Mouse (Mus musculus): ENCODE measurements around the gene Sorcs2.
"Not testable (repeated sequence)": the region's sequence is repeated elsewhere in the genome, so short reads cannot be mapped to it uniquely, and the experiment has no call there.

Sorcs2 gene

DNA sequence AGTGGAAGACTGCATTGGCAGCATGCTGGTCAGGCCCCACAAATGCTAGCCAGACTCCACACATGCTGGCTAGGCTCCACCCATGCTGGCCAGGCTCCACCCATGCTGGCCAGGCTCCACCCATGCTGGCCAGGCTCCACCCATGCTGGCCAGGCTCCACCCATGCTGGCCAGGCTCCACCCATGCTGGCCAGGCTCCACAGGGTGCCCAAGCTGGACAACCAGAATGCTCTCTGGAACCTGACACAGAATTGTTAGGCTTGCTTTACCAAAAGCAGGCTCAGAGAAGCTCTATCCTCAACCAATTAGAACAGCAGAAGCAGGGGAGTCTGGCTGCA lies 7.4 kb downstream of the Sorcs2 start:
- not testable (repeated sequence) for DNase-seq (ENCODE audit: low read depth)

DNA sequence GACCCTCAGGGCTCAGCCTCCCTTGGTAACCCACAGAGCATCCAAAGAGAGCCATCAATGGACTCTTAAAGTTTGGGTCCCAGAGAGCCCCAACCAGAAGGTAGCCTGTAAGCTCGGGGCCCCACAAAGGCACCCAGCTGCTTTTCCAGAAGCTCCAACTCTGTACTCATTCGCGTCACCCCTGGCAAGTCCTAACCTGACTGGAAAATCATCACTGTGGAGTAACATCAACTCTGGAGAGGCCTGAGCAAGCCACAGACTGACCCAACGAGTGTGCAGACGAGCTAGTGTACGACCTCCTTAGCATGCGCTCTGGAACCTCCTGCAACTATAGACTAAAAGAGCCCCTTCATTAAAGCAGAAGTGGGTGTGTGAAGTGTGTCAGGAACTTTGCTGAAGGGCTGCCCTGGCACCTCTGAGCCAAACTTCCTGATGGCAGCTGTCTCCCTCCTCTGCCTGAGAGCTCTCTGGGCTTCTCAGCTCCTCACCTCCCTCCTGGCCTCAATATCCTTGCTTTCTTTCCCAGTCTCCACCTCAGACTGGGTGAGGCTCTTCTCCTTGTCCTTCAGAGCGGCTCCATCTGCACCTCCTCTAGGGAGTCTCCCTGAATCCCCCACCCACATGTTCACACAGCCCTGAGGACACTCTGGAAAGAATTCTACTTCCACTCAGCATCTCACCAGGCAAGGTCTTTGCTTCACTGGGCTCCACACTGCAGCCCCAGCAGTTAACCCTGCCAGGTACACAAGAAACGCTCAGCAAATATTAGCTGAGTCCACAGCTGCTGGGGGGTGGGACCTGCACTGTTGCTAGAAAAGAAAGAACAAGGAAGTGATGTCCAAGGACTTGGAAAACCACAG lies 8.0 kb downstream of the Sorcs2 start:
- DNase-seq (ENCODE audit: low read depth), result no peak

GRCm38 (mm10) chr5:36385062-36385461 lies 12.9 kb downstream of the Sorcs2 start:
- no peak for DNase-seq (ENCODE audit: low read depth)

DNA sequence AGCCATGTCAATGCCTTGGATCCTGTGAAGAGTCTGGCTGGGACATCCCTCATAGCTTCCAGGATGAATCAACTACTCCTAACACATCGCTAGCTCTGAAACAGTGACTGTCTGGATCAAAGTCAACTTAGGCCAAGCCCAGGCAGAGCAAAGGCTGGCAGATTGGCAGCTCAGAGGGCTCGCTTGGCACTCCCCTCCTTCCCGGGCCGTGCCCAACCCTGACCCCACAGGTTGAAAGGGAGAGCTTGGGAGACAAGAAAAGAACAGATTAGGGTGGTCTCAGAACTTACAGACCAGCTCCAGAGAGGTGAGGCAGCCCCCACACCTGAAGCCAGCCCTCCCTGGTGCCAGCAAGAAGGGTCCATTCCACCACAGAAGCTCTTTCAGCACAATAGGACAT lies 14.5 kb downstream of the Sorcs2 start:
- DNase-seq (ENCODE audit: low read depth), result no peak

GRCm38 (mm10) chr5:36382721-36383120 lies 15.2 kb downstream of the Sorcs2 start:
- DNase-seq (ENCODE audit: low read depth), result no peak

GRCm38 (mm10) chr5:36382134-36382693 lies 15.7 kb downstream of the Sorcs2 start:
- DNase-seq (ENCODE audit: low read depth), result no peak

DNA sequence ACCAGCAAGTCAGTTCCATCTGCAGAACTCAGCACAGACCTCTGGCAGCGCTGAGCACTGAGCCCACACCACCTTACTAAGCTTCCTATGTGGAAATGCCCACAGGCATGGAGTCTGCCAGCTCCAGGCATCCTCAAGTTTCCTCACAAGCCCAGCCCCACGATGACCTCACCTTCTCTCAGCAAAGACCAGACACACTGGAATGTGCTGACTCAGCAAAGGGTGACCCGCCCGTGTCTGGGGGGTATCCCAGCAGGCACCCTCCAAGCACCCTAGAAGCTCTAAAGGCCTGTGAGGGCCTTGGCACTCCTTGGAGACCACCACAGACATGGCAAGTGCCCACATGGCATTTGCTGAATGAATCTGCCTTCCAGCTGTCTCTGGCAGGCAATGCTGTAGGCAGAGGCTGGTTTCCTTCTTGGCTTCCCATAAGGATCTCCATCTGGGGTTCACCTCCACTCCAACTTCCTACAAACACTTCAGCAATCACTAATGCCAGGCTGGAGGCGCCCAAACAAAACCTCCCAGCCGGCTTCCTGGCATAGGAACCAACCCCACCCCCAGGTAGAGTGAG lies 17.9 kb downstream of the Sorcs2 start:
- DNase-seq (ENCODE audit: low read depth), result no peak

- DNase-seq (ENCODE audit: low read depth), result no peak
These were observed 19.6 kb downstream of the Sorcs2 start for GRCm38 (mm10) chr5:36378370-36378738.

DNA sequence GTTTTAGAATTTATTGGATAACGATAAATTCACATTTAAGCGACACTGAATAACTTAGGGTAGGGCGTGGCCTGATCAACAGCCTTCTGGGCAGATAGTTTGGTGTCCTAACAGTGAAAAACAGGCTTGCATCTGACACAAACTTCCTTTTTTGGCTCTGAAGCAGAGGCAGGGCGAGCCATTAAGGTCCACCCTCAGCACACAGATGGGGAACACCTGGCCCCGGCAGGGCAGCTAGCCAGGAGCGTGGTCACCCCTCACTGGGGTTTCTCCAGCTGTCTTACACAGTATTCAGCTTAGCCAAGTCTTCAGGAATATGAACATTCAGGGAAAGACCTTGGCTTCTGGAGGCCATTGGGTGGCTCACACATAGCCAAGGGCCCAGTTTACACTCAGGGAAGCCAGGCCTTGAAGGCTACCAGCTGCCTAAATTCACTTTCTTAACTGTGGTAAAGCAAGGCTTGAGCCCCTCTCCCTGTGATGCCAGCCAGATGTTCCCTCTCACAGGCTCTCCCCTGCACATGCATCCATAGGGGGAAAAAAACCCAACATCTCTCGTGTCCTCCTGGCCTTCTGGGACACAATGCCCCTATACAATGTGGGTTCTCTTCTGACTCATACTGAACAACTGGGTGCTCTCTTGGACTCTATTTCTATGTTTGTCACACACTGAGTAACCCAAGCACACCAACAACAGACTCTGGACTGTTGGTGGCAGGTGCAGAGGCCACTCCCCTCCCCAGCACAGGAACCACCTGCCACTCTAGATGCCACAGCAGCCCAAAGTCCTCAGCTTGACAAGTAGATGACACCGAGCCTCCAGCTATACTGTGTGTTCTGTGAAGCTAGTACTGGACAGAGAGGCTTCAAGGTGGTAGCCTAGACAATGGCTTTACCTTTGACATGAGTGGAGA lies 20.2 kb downstream of the Sorcs2 start:
- DNase-seq (ENCODE audit: low read depth), result no peak

- no peak for DNase-seq (ENCODE audit: low read depth)
These were observed 22.1 kb downstream of the Sorcs2 start for GRCm38 (mm10) chr5:36375886-36376285.

DNA sequence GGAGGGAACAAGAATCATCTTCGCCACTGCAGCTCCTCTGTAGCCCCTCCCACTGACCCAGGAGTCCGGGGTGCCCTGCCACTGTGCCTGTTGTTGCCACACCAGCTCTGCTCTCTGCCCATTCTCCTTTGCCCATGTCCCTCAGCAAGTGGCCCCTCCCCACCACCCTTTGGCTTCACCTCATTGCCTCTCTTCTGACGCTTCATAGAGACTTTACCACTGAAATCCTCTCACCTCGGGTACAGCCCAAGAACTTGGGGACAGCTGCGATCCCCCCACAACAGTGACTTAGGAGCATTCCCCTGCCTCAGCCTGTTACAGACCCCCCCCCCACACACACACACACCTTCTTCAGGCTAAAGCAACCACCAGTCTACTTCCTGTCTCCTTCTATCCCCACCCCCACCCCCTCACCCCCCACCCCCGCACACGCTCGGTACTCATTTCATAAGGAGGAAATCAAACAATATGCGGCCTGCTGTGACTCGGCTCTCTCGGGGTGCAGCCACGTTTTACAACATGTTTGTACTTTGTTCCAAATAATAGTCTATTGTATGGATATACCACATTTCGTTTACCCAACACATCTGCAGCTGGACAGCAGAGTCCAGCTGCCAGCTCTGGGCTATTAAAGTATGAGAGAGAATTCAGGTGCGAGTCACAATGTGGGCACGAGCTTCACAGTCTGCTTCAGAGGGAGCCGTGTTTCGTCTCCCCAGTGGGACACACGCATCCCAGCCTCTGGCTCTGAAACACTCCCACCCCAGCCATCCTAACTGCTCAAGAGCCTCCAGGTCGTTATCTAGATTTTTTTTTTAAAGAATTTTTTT lies 23.5 kb downstream of the Sorcs2 start:
- peak; percentile 63 for DNase-seq (ENCODE audit: low read depth)

DNA sequence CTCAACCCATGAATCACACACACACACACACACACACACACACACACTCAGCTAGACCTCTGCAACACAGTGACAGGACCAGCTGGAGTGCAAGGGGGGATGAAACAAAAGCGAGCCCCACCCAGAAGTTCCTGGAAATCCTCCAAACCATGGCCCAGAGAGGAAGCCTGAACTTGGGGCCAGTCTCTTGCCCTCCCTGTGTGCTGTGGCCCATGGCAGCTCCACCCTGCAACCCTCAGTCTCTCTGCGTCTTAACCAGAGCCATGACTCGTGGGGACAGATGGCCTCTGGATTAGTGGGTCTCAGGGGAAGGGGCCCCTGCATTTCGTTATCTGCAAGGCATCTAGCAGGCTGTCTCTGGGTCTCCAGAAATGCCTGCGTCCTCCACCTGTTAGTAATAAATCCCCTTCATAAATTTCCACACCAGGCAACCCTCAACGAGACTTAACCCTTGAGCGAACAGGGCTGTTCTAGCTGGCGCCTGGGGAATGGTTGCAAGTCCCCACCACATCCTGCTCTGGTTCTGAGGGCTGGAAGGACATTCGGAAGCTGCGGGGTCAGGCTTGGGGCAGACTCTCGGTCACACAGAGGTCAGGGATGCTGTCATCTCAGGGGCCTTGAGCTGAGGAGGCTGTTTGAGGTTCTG lies 24.6 kb downstream of the Sorcs2 start:
- peak; percentile 54 for DNase-seq (ENCODE audit: low read depth)

GRCm38 (mm10) chr5:36371731-36372130 lies 26.2 kb downstream of the Sorcs2 start:
- no peak for DNase-seq (ENCODE audit: low read depth)

- no peak for DNase-seq (ENCODE audit: low read depth)
These were observed 28.7 kb downstream of the Sorcs2 start for GRCm38 (mm10) chr5:36369261-36369684.

GRCm38 (mm10) chr5:36368511-36369135 lies 29.3 kb downstream of the Sorcs2 start:
- no peak for DNase-seq (ENCODE audit: low read depth)

DNA sequence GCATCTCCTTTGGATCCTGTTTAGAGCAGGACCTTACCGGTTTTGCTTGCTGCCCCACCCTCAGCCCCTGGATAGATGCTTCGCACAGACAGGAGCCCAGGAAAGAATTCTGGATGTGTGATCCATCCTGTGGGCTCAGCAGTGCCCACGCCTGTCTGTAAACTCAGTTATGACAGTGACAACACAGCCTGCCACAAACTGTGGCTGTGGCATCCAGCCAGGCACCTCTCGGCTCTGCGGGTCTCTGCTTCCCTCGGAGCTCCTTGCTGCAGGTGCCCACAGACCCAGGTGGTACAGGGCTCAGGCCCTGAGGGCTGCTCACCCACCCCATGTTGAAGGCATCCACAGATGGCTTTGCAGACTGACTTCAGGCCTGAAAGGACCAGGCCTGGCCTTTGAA lies 30.0 kb downstream of the Sorcs2 start:
- DNase-seq (ENCODE audit: low read depth), result no peak

DNA sequence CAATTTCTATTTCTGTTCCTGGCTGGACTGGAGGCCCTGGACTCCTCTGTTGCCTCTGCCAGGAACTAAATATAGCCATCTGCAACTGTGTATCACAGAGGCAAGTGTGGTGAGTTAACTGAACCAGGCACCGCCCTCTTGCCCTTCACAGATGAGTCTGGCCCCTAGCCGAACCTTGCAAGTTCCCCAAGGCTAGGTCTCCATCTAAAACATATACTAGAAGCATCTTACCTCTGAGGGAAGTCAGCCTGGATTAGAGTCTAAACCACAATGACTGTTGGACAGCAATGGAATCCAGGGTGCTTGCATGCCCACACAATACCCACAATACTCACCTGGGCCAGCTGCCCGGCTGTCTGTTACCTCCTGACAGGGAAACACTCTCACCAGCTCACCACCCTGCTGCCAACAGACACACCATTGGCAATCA lies 30.7 kb downstream of the Sorcs2 start:
- no peak for DNase-seq (ENCODE audit: low read depth)

DNA sequence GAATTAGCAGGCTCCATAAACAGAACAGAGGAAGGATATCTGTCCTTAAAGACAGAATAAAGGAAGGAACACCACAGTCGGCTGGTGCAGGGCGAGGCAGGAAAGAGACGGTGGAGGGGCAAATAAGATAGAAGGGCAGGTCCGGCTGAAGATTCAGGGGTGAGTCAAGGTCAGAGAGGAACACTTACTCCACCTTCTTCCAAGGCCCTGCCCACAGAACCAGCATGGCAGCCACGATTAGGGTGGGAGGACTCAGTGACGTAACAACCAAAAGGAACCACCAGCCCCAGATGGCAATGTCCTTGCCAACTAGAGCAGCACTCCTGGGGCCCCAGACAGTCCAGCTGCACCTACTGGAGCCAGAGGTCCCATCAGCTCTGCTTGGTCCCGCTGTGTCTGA lies 36.2 kb downstream of the Sorcs2 start:
- no peak for DNase-seq (ENCODE audit: low read depth)

DNA sequence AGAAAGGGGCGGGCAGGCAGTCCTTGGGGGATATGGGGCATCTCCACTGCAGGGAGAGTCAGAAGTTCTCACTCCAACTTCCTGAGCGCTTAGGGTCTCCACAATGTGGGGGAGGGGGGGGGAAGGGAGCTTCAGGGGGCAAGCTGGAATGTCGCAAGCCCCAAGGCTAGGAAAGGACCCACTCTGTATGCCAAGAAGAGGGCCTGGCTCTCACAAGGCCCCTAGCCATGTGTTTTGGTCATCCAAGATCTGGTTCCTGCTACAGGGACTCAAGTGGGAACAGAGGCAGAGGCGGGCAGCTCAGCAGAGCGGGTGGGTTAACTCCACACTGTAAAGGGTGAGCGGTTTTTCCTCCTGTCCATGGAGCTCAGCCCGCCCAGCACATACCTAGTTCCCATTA lies 37.6 kb downstream of the Sorcs2 start:
- DNase-seq (ENCODE audit: low read depth), result no peak

- DNase-seq (ENCODE audit: low read depth), result peak; percentile 48
These were observed 38.2 kb downstream of the Sorcs2 start for GRCm38 (mm10) chr5:36359535-36360243.

All from naive thymus-derived CD4-positive, alpha-beta T cell, adult 2 months (primary cell).